Mouse (Mus musculus) right cerebral cortex, postnatal 36 days (tissue): Measurements from ENCODE around the gene Edc3.
"Not testable (repeated sequence)": the region's sequence is repeated elsewhere in the genome, so short reads cannot be mapped to it uniquely, and the experiment has no call there.

Source experiments
- DNase-seq, 2 experiments: peaks; one replicate each; pipeline ENCODE4 v3.0.0; 2022; ENCODE audit warnings: low spot score in 2 of 2, mixed read lengths in 1 of 2

Gene Edc3

DNA sequence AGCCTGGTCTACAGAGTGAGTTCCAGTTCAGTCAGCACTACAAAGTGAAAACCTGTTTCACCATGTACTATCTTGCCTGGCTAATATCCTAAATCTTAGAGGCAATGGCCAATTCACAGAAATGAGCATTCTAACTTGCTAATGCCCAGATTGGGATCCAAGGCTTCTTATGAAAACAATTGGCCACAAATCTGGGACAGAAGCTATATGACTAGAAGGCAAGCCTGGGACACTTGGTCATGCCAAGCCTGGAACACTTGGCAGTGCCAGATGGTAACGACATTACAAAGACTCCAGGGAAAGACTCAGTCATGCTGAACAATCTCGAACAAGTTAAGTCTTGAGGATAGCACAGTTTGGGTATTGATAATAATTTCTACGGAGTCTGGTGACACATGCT lies 1.8 kb upstream of the Edc3 start:
- no peak for DNase-seq

DNA sequence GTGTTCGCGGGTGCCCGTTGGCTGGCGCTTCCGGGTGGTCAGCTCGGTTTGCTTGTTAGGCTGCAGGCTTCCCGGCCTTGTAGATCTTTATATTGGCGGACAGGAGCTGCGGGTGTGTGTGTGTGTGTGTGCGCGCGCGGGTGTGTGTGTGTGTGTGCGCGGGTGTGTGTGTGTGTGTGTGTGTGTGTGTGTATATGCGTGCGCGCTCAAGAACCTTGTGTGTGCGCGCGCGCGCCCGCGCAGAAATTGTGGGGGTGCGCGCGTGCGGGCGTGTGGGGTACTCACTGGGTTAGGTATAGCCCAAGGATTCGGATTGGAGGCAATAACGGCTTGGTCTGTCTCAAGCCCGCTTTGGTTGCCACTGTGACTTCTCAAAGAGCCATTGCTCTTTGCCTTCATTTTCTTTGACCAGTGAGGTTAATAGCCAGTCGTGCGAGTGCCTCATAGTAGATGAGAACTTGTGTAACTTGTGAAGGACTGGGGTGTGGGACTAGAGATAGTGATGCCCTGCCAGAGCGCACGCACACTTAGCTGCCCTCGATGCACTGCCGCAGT lies 457 bp downstream of the Edc3 start:
- peak; percentile 39 to 62 for DNase-seq

DNA sequence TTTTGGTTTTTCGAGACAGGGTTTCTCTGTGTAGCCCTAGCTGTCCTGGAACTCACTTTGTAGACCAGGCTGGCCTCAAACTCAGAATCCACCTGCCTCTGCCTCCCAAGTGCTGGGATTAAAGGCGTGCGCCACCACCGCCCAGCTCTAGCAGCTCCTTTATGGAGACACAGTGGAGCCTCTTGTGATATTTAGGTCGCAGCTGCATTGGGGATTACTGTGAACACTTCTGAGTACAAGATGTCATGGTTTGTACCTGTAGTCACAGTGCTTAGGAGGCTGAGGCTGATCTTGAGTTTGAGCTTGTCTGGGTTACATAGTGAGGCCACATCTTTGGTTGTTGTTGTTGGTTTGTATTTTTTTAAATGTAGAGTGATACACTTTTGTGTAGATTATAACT lies 1.9 kb downstream of the Edc3 start:
- not testable (repeated sequence) for DNase-seq

DNA sequence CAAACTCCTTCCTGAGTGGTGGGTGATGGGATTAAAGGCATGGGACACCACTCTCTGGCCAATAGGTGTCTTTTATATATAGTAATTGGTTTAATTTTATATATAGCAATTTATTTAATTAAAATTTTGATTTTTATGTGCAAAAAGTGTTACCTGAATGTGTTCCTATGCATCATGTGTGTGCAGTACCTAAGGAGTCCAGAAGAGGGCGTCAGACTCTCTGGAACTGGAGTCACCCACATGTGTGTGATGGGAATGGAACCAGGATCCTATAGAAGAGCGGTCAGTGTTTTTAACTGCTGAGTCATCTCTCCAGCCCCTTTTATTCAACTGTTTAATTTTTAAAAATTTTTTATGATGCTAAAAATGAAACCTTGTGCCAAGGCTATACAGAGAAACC lies 3.9 kb downstream of the Edc3 start:
- DNase-seq: no peak

DNA sequence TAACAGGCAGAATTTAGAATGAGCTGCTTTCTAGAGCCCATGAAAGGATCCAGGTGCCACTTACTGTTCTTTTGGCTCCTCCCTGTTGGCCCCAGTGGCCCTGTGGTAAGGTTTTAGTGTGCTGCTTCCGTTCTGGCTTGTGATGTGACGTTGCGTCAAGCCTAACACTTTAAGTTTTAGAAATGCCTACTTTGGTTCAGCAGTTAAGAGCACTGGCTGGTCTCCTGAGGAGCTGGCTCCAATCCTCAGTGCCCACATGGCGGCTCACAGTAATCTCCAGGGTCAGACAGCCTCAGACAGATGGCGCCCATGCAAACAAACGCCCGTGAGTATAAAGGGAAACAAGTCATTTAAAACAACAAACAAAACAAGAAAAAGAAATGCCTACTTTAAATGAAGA lies 10.1 kb downstream of the Edc3 start:
- DNase-seq: no peak

DNA sequence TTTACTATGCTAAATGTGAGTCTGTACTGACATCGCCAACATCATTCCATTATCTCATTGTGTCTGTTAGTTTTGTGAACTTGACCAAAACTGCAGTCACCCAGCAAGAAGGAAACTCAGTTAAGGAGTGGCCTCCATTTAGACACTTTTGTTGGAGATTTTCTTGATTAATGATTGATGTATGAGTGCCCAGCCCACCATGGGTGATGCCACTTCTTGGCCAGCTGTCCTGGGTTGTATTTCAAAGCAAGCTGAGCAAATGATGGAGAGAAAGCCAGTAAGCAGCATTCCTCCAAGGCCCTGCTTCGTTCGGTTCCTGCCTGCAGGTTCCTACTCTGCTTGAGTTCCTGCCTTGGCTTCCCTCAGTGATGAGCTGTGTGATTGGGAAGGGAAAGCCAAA lies 12.4 kb downstream of the Edc3 start:
- no peak for DNase-seq

DNA sequence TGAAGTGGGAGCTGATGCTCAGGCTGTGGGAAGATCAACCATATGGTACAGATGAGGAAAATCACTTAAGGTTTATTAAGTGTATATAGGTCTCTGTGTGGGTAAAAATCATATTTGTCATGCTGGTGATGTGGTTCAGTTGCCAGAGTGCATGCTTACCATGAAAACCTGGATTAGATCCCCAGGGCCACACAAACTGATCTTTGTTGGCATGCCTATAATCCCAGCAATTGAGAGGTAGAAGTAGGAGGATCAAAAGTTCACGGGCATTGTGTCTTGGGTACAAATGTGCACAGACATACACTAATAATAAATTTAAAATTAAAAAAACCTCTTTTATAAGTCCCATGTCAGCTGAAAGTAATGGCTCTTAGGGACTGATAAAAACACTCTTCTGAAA lies 14.0 kb downstream of the Edc3 start:
- no peak for DNase-seq

DNA sequence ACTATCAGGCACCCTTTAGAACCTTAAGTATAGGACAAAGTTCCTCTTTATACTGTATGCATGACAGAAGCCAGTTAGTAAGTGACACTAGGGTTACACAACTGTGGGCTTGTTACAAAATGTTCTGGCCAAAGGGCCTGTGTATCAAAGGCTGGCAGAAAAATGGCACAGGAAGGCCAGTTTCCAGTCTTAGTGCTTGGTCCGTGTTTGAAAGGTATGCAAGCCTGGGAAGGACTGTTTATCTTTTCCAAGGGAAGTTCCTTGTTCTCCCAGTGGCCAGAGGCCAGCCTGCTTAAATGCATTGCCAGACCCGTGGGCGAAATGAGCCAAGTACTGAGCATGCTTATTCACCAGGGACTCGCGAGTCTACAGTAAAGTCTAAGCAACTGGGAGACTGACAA lies 15.0 kb downstream of the Edc3 start:
- peak; percentile 40 to 43 for DNase-seq

DNA sequence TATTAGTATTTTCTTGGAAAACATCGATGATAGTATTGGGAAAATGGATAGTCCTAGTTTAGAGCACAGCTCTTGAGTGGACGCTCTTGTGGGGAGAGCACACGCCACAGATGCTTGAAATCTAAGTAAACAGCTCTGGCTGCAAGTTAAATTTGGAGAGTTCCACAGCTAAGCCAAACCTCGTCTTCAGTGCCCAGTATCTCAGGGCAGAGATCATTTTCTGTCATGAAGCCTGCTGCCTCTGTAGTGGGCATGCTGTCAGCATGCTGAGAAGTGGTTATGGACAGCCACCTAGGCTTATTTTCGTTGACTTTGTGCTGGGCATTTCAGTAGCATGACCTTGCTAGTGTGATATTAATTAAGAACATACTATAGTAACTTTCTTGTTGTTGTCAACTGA lies 15.5 kb downstream of the Edc3 start:
- DNase-seq: no peak

DNA sequence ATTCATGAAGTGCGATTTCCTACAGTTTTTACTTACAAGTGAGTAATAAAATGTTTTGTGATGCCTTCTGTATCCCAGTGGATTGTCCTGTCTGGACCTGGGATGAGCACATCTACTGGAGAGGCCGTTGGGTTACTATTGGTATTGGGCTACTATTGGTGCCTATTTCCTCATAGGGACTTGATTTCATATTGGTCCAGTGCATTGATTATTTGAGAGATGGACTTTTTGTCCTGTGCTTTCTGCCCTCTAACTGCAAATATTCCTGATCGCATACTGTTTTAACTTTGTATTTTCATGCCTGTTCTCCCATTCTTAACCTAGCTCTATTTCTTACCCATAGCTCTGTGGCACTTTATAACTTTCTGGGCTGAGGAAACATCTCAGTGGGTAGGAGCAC lies 16.4 kb downstream of the Edc3 start:
- no peak for DNase-seq

DNA sequence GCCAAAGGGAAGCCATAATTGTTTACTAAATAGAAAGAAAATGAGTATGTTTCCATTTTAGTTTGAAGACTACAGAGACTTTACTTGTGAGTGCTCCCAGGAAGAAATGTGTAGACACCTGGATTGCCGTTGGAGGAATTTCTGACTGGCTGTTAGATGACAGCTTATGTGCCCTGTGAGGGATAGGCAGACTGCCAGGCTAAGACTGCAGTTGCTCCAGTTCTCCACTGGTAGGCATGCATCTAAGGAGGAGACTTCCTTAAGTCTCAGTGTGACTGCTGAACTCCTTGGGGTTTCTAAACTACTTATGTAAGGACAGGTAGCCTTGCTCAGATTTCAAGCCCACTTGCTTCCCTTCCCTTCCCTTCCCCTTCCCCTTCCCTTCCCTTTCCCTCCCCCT lies 20.0 kb downstream of the Edc3 start:
- DNase-seq: no peak

DNA sequence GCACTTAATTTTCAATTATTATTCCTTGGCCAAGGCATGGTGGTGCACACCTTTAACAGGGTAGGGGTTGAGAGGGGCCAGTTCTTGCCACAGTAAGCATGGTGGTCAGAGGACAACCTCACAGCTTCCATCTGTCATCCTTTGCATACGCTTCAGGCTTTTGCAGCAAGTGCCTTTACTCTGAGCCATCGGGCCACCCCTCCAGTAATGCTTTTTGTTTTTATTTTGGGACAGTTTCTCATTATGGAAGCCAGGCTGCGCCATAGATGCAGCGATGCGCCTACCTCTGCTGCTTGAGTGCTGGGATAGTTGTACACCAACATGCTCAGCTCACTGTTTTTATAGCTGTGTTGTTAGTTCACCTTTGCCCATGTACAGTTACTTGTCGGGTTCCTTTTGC lies 25.3 kb downstream of the Edc3 start:
- no peak for DNase-seq

DNA sequence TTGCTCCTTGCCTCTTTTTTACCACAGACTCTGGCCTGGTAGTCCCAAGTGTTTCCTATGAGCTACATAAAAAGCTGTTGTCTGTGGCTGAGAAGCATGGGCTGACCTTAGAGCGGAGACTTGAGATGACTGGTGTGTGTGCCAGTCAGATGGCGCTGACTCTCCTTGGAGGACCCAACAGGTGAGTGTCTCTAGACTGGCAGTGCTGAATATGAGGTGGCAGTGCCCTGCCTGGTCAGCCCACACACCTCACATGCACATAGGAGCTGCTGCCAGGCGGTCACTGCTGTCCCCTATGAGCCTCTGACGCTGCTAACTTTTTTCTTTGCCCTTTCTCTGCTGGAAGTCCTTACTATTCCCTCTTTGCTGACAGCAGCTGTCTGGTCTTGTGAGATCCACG lies 31.5 kb downstream of the Edc3 start:
- no peak for DNase-seq

DNA sequence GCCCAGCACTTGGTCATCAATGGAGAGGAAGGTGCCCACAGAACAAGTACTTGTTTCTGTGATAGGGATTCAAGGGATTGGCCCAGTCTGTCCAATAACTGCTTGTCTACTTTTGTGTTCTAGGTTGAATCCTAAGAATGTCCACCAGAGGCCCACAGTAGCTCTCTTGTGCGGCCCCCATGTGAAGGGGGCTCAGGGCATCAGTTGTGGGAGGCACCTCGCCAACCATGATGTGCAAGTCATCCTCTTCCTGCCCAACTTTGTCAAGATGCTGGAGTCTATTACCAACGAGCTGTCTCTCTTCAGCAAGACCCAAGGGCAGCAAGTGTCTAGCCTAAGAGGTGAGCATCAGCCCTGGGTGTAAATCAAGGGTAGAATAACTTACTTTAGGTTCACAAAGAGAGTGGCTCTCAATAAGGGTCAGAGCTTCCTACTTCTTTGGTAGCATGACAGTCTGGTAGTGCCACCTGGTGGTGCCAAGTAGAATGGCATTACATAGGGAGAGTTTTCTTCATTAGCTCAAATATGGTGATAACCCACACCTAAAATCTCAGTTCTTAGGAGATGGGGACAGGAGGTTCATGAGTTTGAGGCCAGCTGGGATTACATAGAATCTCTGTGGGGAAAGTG lies 36.2 kb downstream of the Edc3 start:
- DNase-seq: no peak

DNA sequence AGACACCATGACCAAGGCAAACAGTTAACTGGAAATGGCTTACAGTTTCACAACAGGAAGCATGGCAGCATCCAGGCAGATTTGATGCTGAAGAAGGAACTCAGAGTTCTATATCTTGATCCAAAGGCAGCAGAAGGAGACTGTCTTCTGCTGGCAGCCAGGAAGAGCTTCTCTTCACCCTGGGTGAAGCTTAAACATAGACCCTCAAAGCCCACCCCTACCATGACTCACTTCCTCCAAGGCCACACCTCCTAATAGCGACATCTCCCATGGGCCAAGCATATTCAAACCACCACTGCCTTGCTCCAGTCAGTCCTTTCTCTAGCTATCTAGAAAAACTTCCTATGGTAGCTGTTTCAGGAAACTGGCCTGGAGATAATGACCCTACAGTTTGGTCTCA lies 38.7 kb downstream of the Edc3 start:
- no peak for DNase-seq

DNA sequence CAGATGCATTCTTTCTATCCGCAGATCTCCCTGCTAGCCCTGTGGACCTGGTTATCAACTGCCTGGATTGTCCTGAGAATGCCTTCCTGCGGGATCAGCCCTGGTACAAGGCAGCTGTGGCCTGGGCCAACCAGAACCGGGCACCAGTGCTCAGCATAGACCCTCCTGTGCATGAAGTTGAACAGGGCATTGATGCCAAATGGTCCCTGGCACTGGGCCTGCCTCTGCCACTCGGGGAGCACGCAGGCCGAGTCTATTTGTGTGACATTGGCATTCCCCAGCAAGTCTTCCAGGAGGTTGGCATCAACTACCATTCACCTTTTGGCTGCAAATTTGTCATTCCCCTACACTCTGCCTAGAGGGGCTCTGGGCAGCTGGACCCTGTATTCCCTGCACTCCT lies 39.8 kb downstream of the Edc3 start:
- DNase-seq: no peak

DNA sequence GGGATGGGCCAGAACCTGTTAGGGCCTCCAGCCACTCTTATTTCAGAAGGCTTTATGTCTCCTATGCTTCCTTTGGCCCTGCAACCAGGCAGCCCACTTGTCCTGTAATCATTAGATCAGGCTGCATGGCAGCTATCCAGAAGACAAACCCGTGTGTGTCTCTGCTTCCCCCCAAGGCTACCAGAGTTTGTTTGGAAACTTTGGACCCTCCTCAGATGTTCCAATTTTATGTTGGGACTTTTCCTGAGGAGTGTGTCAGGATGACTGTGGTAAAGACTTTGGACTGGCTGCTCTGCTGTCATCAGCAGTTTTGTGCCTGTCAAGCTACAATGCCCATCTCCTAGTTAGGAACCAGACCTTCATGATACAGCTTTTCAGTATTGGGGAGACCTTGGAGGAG lies 40.5 kb downstream of the Edc3 start:
- no peak for DNase-seq

DNA sequence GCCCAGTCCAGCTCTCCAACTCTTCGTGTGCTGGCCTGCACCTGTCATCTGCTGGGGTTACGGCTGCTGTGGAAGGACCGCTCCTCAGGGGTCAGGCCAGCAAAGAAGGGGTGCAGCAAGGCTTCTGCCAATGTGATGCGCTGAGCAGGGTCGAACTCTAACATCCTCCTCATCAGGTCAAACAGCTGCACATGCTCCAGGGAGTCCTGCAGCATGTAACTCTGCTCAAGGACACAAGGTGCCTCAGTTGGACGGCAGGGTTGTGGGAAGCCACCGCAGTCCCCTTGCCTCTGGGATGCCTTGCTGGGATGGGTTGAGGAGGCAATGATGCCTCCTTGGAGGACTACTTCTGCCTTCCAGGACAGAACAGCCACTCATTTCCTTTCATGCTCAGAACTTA lies 42.6 kb downstream of the Edc3 start:
- no peak for DNase-seq

DNA sequence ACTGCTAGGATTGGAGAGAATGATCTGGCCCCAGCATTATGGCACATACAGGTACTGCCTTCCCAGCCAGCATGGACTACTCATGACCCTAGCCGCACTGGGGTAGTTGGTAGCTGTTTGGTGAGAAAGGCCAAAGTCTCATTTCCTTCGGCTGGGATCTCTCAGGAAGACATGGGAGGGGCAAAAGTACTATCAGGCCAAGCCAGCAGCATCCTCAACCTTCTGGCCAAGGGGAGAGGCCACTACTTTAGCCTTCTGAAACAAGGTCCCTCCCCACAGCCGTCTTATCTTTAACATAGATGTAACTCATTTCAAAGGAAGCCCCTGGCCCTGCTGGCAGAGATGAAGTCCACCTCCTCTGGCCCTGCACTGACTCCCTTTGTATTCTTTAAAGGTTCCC lies 49.2 kb downstream of the Edc3 start:
- DNase-seq: no peak

DNA sequence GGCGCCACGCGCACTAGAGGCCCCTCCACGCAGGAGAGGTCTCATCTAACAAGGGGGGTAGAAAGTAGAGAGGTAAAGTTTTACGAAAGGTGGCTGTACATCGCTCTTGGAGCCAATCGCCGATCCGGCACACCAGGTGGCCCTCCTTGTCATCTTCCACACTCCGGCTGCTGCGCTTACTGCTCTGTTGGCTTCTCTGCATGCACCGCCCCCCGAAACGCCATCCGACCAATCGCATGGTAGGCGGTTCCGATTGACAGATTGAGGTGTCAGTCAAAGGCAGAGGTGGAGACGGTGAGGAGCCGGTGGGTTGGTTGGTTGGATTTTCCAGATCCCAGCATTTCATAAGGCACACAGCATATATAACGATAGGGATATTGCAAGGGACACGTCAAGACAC lies 50.2 kb downstream of the Edc3 start:
- DNase-seq: peak in 1 of 2 experiments; percentile 52

DNA sequence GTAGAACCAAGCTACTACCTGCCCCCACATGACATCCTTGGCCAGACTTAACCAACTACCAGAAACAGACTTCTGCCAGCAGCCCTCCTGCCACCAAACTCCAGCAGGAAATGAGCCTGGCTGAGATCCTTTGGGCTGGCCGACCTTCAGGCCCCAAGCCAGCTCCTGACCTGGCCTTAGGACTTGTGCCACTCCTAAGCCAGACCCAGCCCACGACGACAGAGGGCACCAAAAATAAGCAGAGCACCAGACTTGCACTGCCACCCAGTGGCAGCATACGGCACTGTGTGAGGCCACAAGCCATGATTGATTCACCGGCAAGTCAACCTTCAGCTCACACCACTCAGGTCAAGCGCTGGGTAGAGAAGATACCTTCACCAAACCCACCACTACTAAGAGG lies 50.9 kb downstream of the Edc3 start:
- DNase-seq: peak in 1 of 2 experiments; percentile 54

DNA sequence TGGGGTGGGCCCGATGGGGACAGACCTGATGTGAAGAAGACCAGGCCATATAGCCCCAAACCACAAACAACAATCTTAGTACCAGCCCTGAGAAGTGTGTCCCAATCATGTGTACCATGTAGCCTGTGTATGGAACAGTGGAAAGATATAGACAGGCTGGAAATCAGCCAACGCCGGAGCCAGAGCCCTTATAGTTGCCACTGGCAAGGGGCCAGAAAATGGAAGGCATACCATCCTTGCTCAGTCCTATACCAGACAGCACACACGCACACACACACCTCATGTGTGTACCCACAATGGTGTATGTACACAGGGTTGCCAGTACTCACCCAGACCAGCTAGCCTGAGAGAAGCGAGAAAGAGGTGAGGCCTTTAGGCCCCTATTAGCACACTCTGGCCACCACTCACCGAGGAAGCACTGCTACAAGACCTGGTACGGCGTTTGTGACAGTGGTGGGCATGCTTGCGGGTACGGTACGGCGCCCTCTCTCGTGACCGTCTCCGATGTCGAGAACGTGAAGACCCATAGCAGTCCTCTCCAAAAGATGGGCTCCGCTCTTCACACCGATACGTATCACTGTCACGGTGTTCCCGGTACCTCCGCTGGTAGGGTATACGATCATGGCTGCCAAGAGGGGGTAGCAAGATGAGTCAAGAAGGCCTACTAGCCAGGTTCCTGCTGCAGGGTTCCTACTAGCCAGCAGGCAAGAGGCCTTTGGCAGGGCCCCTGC lies 52.2 kb downstream of the Edc3 start:
- no peak for DNase-seq
